ENCODE assay signal across 8 mouse cellular contexts in the genomic region with DNA sequence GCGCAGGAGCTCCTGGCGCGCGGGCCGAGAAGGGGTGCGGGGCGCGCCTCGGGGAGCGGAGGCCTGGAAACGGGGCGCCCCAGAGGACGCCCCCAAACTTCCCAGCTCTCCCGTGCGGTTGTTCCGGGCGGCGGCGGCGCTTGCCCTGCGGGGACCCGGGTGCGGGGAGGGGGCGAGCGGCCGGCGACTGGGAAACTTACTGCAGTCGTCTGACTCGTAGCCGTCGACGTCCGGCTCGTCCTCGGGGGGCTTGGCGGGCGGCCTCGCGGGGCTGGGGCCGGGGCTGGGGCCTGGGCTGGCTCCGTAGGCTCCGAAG. TPM values are rescaled to one million over a fixed set of nuclear protein-coding genes. Genes with fewer than 3 reads are reported as not detected.
DNase-seq lines count a peak whose midpoint lies in the region; ATAC-seq lines count a peak whose summit lies in the region.

No protein-coding gene starts in this region.

- peaks cover 22% of the 10 kb centered on the region for H3K4me1 ChIP-seq in limb, embryonic 15.5 days

- no peak overlapping the region for H3K27ac ChIP-seq in limb, embryonic 15.5 days

- 1% methylated on average over 35 of the region's 42 CpGs for WGBS in limb, embryonic 15.5 days

- peak overlapping the region; percentile 53 for H3K4me3 ChIP-seq in limb, embryonic 15.5 days

- peaks cover 55% of the 10 kb centered on the region for H3K27me3 ChIP-seq in limb, embryonic 15.5 days

- H3K4me2 ChIP-seq in limb, embryonic 15.5 days, result peak overlapping the region; percentile 76

- H3K9ac ChIP-seq in limb, embryonic 15.5 days, result peak overlapping the region; percentile 47

- H3K36me3 ChIP-seq in limb, embryonic 15.5 days, result no peaks in the 10 kb centered on the region

- peak; percentile 21 for DNase-seq in adrenal gland, postnatal 25 days
- no peak for DNase-seq in adrenal gland, adult 2 months
- DNase-seq in retina, postnatal 1 day, result peak; percentile 41
- DNase-seq in retina, embryonic 14.5 days (ENCODE audit: low spot score), result no peak
- DNase-seq in testis, postnatal 10 days (ENCODE audit: low spot score), result peak; percentile 69
- no peak for DNase-seq in cerebellum, postnatal 4 days (ENCODE audit: low spot score in 2 of 2)
- DNase-seq in gastrocnemius, postnatal 4 days (ENCODE audit: low spot score in 2 of 2), result no peak

- no peaks in the 10 kb centered on the region for H3K9me3 ChIP-seq in limb, embryonic 15.5 days

- no peak for ATAC-seq in limb, embryonic 15.5 days (ENCODE audit: insufficient number of reproducible peaks, low FRiP score, low TSS enrichment, low read depth)

RNA-seq across cellular contexts. Expression of a gene that starts 0.6 kb away (rescaled TPM):
- total RNA-seq in adrenal gland, postnatal 25 days (2021), result 16.0 and 23.3 TPM in 2 replicates
- 10 to 100 TPM; 10.6 to 23.5 TPM for total RNA-seq in adrenal gland, adult 2 months (2021)
- 9.5 and 13.9 TPM in 2 replicates for polyA plus RNA-seq in adrenal gland, adult 2 months (2012; rRNA removed)
- 0.89 and 1.6 TPM in 2 replicates for polyA plus RNA-seq in limb, embryonic 15.5 days (2015; fragmentation: Nextera tagmentation; extraction: Ambion mirVana)
- 1 to 10 TPM; 1.1 to 1.6 TPM for total RNA-seq in gastrocnemius, postnatal 4 days (2021)

Comparison
In these comparisons a context has a peak if more than half of its experiments do, and no peak if none do; other contexts are left out.
1. DNase-seq: peak in adrenal gland, postnatal 25 days (single experiment), retina, postnatal 1 day (single experiment) and testis, postnatal 10 days (single experiment); none in adrenal gland, adult 2 months (single experiment), retina, embryonic 14.5 days (single experiment), cerebellum, postnatal 4 days (0 of 2) and gastrocnemius, postnatal 4 days (0 of 2).